Mouse (Mus musculus): ENCODE data around the gene Il20rb. TPM values are rescaled to one million over a fixed set of nuclear protein-coding genes. Genes with fewer than 3 reads are reported as not detected.

The Il20rb gene
- polyA plus RNA-seq, 1 experiment, result 0.43 TPM

GRCm38 (mm10) chr9:100436865-100437595 lies 49.6 kb downstream of the Il20rb start:
- H3K9ac ChIP-seq (ENCODE audit: low read depth, poor library complexity, severe bottlenecking), result no peak overlapping the region
- H3K4me1 ChIP-seq (ENCODE audit: control insufficient read depth, insufficient read depth, low read length), result no peaks in the 10 kb centered on the region
- H3K4me3 ChIP-seq (ENCODE audit: low read depth, low read length), result no peak overlapping the region
- H3K36me3 ChIP-seq (ENCODE audit: control insufficient read depth, insufficient read depth, low read length, poor library complexity, severe bottlenecking), result no peaks in the 10 kb centered on the region
- no peaks in the 10 kb centered on the region for H3K9me3 ChIP-seq (replicated peaks; ENCODE audit: control insufficient read depth, insufficient read depth, low read length, poor library complexity, severe bottlenecking)
- TF ChIP-seq POLR2A (IDR thresholded peaks at IDR 0.05; ENCODE audit: insufficient read depth, low read length) (no peak), CTCF (IDR thresholded peaks at IDR 0.05; ENCODE audit: low read depth, low read length) (no peak), EP300 (IDR thresholded peaks at IDR 0.05; ENCODE audit: insufficient read depth, low read depth, low read length) (no peak)
- H3K27ac ChIP-seq (ENCODE audit: insufficient read depth, low read length), result no peak overlapping the region
- no peaks in the 10 kb centered on the region for H3K27me3 ChIP-seq (ENCODE audit: control insufficient read depth, insufficient read depth, low read length, poor library complexity, severe bottlenecking)

- no peak overlapping the region for H3K4me3 ChIP-seq (ENCODE audit: low read depth, low read length)
- no peak overlapping the region for H3K27ac ChIP-seq (ENCODE audit: insufficient read depth, low read length)
- H3K27me3 ChIP-seq (ENCODE audit: control insufficient read depth, insufficient read depth, low read length, poor library complexity, severe bottlenecking), result no peaks in the 10 kb centered on the region
- no peaks in the 10 kb centered on the region for H3K4me1 ChIP-seq (ENCODE audit: control insufficient read depth, insufficient read depth, low read length)
- TF ChIP-seq CTCF (IDR thresholded peaks at IDR 0.05; ENCODE audit: low read depth, low read length) (no peak), EP300 (IDR thresholded peaks at IDR 0.05; ENCODE audit: insufficient read depth, low read depth, low read length) (no peak), POLR2A (IDR thresholded peaks at IDR 0.05; ENCODE audit: insufficient read depth, low read length) (no peak)
- H3K9me3 ChIP-seq (replicated peaks; ENCODE audit: control insufficient read depth, insufficient read depth, low read length, poor library complexity, severe bottlenecking), result no peaks in the 10 kb centered on the region
- H3K9ac ChIP-seq (ENCODE audit: low read depth, poor library complexity, severe bottlenecking), result no peak overlapping the region
- no peaks in the 10 kb centered on the region for H3K36me3 ChIP-seq (ENCODE audit: control insufficient read depth, insufficient read depth, low read length, poor library complexity, severe bottlenecking)
These were observed 55.2 kb downstream of the Il20rb start for GRCm38 (mm10) chr9:100431355-100431754.

- no peaks in the 10 kb centered on the region for H3K9me3 ChIP-seq (replicated peaks; ENCODE audit: control insufficient read depth, insufficient read depth, low read length, poor library complexity, severe bottlenecking)
- TF ChIP-seq EP300 (IDR thresholded peaks at IDR 0.05; ENCODE audit: insufficient read depth, low read depth, low read length) (no peak), POLR2A (IDR thresholded peaks at IDR 0.05; ENCODE audit: insufficient read depth, low read length) (no peak)
- no peak overlapping the region for H3K27ac ChIP-seq (ENCODE audit: insufficient read depth, low read length)
- H3K9ac ChIP-seq (ENCODE audit: low read depth, poor library complexity, severe bottlenecking), result no peak overlapping the region
- no peaks in the 10 kb centered on the region for H3K36me3 ChIP-seq (ENCODE audit: control insufficient read depth, insufficient read depth, low read length, poor library complexity, severe bottlenecking)
- no peaks in the 10 kb centered on the region for H3K27me3 ChIP-seq (ENCODE audit: control insufficient read depth, insufficient read depth, low read length, poor library complexity, severe bottlenecking)
- no peaks in the 10 kb centered on the region for H3K4me1 ChIP-seq (ENCODE audit: control insufficient read depth, insufficient read depth, low read length)
- H3K4me3 ChIP-seq (ENCODE audit: low read depth, low read length), result no peak overlapping the region
These were observed 55.7 kb downstream of the Il20rb start for GRCm38 (mm10) chr9:100430911-100431310.

GRCm38 (mm10) chr9:100419644-100420043 lies 66.9 kb downstream of the Il20rb start:
- Histone ChIP-seq H3K4me1 (ENCODE audit: control insufficient read depth, insufficient read depth, low read length) (no peaks in the 10 kb centered on the region), H3K27me3 (ENCODE audit: control insufficient read depth, insufficient read depth, low read length, poor library complexity, severe bottlenecking) (peaks cover 2% of the 10 kb centered on the region; the same call in 1 of the 2 replicates), H3K27ac (ENCODE audit: insufficient read depth, low read length) (no peak overlapping the region), H3K36me3 (ENCODE audit: control insufficient read depth, insufficient read depth, low read length, poor library complexity, severe bottlenecking) (no peaks in the 10 kb centered on the region), H3K4me3 (ENCODE audit: low read depth, low read length) (no peak overlapping the region), H3K9ac (ENCODE audit: low read depth, poor library complexity, severe bottlenecking) (no peak overlapping the region), H3K9me3 (replicated peaks; ENCODE audit: control insufficient read depth, insufficient read depth, low read length, poor library complexity, severe bottlenecking) (no peaks in the 10 kb centered on the region)
- TF ChIP-seq EP300 (IDR thresholded peaks at IDR 0.05; ENCODE audit: insufficient read depth, low read depth, low read length) (no peak), CTCF (IDR thresholded peaks at IDR 0.05; ENCODE audit: low read depth, low read length) (no peak), POLR2A (IDR thresholded peaks at IDR 0.05; ENCODE audit: insufficient read depth, low read length) (no peak)

GRCm38 (mm10) chr9:100419103-100419502 lies 67.5 kb downstream of the Il20rb start:
- H3K36me3 ChIP-seq (ENCODE audit: control insufficient read depth, insufficient read depth, low read length, poor library complexity, severe bottlenecking), result no peaks in the 10 kb centered on the region

GRCm38 (mm10) chr9:100416756-100417155 lies 69.8 kb downstream of the Il20rb start:
- Histone ChIP-seq H3K27me3 (ENCODE audit: control insufficient read depth, insufficient read depth, low read length, poor library complexity, severe bottlenecking) (peaks cover 2% of the 10 kb centered on the region; the same call in 1 of the 2 replicates), H3K4me1 (ENCODE audit: control insufficient read depth, insufficient read depth, low read length) (no peaks in the 10 kb centered on the region), H3K9ac (ENCODE audit: low read depth, poor library complexity, severe bottlenecking) (no peak overlapping the region), H3K9me3 (replicated peaks; ENCODE audit: control insufficient read depth, insufficient read depth, low read length, poor library complexity, severe bottlenecking) (no peaks in the 10 kb centered on the region), H3K27ac (ENCODE audit: insufficient read depth, low read length) (no peak overlapping the region), H3K4me3 (ENCODE audit: low read depth, low read length) (no peak overlapping the region), H3K36me3 (ENCODE audit: control insufficient read depth, insufficient read depth, low read length, poor library complexity, severe bottlenecking) (no peaks in the 10 kb centered on the region)
- no peak for TF ChIP-seq POLR2A (IDR thresholded peaks at IDR 0.05; ENCODE audit: insufficient read depth, low read length)
- no peak for TF ChIP-seq EP300 (IDR thresholded peaks at IDR 0.05; ENCODE audit: insufficient read depth, low read depth, low read length)
- no peak for TF ChIP-seq CTCF (IDR thresholded peaks at IDR 0.05; ENCODE audit: low read depth, low read length)

More at GRCm38 (mm10) chr9:100419103-100419502, 67.5 kb downstream of the Il20rb start:
- Histone ChIP-seq H3K9ac (ENCODE audit: low read depth, poor library complexity, severe bottlenecking) (no peak overlapping the region), H3K27ac (ENCODE audit: insufficient read depth, low read length) (no peak overlapping the region), H3K4me3 (ENCODE audit: low read depth, low read length) (no peak overlapping the region), H3K4me1 (ENCODE audit: control insufficient read depth, insufficient read depth, low read length) (no peaks in the 10 kb centered on the region), H3K27me3 (ENCODE audit: control insufficient read depth, insufficient read depth, low read length, poor library complexity, severe bottlenecking) (peaks cover 2% of the 10 kb centered on the region; the same call in 1 of the 2 replicates), H3K9me3 (replicated peaks; ENCODE audit: control insufficient read depth, insufficient read depth, low read length, poor library complexity, severe bottlenecking) (no peaks in the 10 kb centered on the region)
- TF ChIP-seq POLR2A (IDR thresholded peaks at IDR 0.05; ENCODE audit: insufficient read depth, low read length) (no peak), CTCF (IDR thresholded peaks at IDR 0.05; ENCODE audit: low read depth, low read length) (no peak), EP300 (IDR thresholded peaks at IDR 0.05; ENCODE audit: insufficient read depth, low read depth, low read length) (no peak)
